Mouse (Mus musculus) layer of hippocampus, postnatal 36 days (tissue): ENCODE measurements around the gene Smug1. TPM values are rescaled to one million over a fixed set of nuclear protein-coding genes. Genes with fewer than 3 reads are reported as not detected.

Source experiments
- DNase-seq, 2 experiments: peaks; one replicate each; pipeline ENCODE4 v3.0.0; 2022
- total RNA-seq, 2 experiments: library from RNA; stranded (reverse); gene quantifications; 2 replicates each; pipeline ENCODE4 v1.2.3; 2021

Gene Smug1
- total RNA-seq, 2 experiments from 2014 or later: 20.9 to 22.5 TPM

- no peak for DNase-seq
Measured at GRCm38 (mm10) chr15:103177611-103178041, 10.7 kb upstream of the Smug1 start.

DNA sequence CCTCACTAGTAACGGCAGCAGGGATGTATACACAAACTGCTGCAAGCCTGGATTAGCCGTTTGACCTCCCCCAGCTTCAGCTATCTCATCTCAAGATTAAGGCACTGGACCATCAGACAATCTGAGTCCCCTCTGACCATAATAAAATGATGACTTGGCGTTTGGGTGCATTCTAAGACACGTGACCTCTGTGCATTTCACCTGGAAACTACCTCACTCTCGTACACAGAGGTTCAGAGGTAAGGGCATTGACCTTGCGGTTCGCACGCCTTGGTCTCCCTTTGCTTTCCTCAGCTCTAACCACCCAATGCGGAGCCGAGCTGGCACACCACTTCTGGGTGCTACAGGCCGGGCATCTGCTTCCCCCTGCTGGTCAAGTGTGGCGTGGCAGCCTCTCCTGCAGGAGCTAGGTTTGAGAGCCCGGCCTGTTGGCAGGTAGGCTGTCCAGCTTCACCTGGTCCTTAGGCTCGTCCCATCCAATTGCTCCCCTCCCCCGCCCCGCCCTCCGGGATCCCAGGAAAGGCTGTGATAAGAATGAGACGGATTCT, 10.1 kb upstream of the Smug1 start:
- peak; percentile 84 to 88 for DNase-seq

- no peak for DNase-seq
Measured at GRCm38 (mm10) chr15:103173251-103173650, 6.4 kb upstream of the Smug1 start.

DNA sequence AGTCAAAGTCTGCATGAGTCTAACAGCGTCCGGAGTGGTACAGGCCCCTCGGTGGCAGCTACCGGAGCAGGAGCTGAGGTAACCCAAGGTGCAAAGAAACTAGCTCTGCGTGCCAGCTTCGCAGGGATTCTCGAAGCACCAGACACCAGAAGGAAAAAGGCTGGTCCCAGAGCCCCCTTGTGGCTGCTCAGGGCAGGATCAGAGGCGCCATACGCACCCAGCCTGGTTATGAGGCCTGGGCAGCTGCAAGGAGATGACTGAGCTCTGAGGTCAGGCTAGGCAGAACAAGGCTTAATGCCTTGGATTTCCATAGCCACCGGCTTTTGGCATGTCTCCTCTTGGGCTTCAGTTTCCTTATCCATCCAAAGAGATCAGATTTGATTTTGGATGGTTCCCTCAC, 5.6 kb upstream of the Smug1 start:
- DNase-seq: no peak

DNA sequence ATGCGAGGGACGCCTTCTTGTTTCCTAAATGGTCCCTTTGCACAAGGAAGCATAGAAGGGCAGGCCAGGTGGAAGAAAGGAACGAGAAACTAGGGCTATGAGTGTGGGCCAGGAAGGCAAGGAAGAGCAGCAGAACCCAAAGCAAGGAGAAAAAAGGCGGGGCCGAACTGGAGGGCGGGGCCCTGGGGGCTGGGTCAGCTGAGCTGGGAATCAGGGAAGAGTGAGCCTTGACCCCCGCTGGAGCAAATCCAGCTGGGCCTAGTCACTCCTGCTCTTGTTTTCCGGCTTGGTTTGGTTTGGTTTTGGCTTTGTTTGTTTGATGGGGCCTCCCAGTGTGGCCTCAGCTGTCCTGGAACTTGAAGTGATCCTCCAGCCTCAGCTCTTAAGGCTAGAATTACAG, 4.4 kb upstream of the Smug1 start:
- DNase-seq: no peak

DNA sequence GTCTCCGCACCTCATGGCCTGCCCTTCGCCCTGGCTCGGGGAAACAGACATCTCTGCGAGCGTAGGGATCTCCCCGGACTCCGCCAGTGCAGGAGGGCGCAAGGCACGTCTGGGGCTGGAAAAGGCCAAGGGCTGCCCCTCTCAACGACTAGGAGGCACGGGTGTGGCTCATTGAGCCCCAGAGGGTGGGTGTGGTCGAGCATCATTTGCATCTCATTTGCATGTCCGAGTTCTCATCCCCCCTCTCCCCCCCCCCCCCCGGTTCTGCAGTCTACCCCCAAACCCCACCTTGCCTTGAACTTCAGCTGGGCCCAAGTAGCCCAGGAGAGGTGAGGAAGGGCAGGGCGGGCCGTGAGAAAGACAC, 3.4 kb upstream of the Smug1 start:
- no peak for DNase-seq

GRCm38 (mm10) chr15:103169612-103170315, 2.9 kb upstream of the Smug1 start:
- DNase-seq: no peak

- no peak for DNase-seq
Measured at GRCm38 (mm10) chr15:103168801-103169611, 2.1 kb upstream of the Smug1 start.

DNA sequence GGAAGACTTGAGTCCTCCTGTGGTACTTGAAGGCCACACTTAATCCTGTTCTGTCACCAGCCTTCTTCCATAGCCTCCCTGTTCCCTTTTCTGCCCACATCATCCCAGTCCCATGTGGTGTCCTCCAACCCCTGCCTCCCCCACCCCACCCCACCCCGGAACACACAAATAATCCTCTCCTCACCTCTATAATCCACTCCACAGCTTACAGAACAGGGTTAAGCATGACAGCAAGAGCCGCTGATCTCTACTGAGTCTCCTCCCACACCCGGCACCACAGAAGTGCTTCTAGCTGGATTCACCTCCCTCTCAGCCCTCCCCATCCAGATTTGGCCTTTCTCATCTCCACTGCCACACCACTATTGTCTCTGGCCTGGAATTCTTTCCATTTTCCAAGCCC, 894 bp upstream of the Smug1 start:
- DNase-seq: no peak

DNA sequence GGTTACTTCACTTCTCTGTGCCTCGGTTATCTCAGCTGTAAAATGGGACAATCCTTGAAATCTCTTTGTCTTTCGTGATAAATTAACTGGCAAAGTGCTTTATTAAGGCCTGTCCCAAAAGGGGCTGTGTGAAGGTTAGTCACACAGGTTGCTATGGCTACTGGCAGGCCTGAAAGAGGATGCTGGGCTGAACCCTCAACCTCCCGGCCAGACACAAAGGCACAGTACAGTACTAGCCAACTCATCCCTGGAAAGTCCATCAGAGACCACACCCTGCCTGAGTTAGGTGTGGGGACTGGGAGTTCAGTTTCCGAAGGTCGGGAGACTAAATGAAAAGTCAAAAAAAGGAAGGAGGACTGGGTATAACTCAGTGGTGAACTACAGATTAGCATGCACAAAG, 968 bp downstream of the Smug1 start:
- DNase-seq: no peak

GRCm38 (mm10) chr15:103165379-103165778, 1.5 kb downstream of the Smug1 start:
- DNase-seq: peak; percentile 84 to 85

DNA sequence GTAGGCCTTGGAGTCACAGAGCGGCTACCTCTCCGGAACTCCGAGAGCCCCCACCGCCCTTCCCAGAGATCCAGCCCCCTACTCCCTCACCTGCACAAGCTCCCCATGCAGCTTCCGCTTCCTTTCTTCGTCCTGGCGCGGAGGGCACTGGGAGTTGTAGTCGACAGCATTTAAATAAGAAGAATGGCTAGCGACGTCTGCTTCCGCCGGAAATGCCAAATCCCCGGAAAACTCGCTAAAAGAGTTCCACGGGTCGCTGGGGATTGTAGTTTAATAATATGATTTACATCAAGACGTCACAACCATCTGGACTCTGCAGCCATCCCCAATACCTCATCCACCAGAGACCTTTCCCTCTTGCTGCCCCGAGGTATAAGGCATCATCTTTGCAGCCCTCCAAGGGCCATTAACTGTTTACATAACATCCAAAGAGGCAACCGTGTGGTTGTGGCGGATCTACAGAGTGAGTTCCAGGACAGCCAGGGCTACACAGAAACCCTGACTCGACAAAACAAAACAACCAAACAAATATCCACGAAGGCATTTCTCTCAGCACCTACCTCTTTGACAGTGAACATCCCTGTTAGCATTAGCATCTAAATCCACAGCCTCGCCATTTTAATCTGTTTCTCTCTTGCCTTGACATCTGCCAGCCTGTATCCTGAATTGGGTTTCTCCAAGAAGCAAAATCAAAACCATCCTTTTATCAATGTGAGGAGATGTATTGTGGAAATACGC, 3.5 kb downstream of the Smug1 start:
- peak; percentile 90 to 91 for DNase-seq

DNA sequence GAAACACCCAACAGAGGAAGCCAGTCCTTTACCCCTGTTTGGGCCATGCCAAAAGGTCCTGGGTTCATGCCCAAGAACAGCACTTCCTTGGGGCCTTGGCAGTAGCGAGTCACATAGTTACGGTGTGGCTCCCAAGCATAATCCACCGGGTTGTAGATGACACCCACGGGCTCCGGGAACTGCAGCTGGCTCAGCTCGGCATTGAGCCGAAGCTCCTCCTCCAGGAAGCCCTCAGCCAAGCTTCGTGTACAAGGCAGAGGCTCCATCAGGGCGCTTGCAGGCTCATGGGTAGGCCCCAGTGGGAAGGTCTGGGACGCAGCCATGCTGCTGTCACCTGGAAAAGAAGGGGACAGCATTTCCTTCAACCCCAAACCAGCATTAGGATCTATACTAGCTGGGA, 9.3 kb downstream of the Smug1 start:
- DNase-seq: peak; percentile 37 to 60

- DNase-seq: no peak
Measured at GRCm38 (mm10) chr15:103156890-103157289, 10.0 kb downstream of the Smug1 start.

DNA sequence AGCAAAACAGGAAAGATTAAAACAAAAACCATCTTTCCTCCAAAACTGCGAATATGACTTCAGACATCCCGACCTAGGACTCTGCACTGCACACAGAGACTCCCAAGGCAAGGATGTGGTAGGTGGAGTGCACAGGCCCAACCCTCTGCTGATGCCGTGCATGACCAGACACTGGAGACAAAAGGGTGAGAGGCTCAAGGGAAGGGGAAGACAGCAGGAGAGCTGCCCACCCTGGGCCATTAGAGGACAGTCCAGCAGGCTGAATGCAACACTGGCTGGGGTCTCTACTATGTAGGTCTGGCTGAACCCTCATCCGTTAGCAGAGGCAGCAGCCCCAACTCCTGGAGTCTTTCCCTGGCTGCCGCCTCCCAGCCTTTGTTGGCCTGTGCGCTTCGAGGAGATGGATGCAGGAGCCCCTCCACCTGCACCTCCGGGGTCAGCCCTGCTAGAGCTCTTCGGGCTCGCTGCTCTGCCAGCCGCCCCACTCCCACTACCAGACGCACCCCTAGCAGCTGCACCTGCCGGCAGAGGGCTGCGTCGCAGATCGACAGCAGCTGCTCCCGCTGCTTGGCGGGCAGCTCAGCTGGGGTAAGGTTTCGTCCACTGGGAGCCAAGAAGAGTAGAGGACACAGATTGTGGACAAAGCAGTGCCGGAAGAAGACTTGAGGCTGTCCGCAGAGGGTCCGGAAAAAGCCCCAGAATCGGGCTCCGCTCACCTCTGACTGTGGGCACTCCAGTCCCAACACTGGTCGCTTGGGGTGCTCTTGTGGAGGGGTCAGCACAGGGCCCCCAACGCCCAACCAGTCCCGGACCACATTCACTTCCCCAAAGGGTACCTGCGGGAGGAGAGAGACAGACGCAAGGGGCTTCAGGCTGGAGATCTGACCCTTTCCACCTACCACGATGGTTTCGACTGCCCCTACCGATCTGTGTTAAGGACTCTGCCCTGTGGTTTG, 11.2 kb downstream of the Smug1 start:
- no peak for DNase-seq

- no peak for DNase-seq
Measured at GRCm38 (mm10) chr15:103152890-103153610, 13.8 kb downstream of the Smug1 start.

GRCm38 (mm10) chr15:103152371-103152770, 14.5 kb downstream of the Smug1 start:
- no peak for DNase-seq

- no peak for DNase-seq
Measured at GRCm38 (mm10) chr15:103147779-103148178, 19.1 kb downstream of the Smug1 start.

DNA sequence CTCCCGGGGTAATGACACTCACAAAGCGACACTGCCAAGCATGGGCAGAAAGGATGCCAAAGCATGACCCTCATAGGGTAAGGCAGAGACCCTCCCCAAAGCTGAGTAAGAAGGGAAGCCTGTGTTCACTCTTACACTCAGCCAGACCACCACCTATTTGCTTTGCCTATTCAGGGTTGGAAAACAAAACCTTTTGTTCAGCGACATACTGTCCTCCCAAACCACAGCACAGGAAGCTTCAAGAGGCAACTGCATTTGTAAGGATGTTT, 19.5 kb downstream of the Smug1 start:
- no peak for DNase-seq

GRCm38 (mm10) chr15:103146627-103147421, 20.1 kb downstream of the Smug1 start:
- DNase-seq: peak; percentile 59 to 66
